Mouse (Mus musculus) layer of hippocampus, postnatal 10 days (tissue): Measurements from ENCODE around the gene Cuta. TPM values are rescaled to one million over a fixed set of nuclear protein-coding genes. Genes with fewer than 3 reads are reported as not detected.
"Not testable (repeated sequence)": the region's sequence is repeated elsewhere in the genome, so short reads cannot be mapped to it uniquely, and the experiment has no call there.

Experiments
- DNase-seq, 2 experiments: peaks; one replicate each; pipeline ENCODE4 v3.0.0; 2021; ENCODE audit warnings: low spot score in 2 of 2
- long read RNA-seq: library from polyadenylated mRNA; stranded (forward); transcript quantifications from one replicate; pipeline ENCODE4 v2.0.0, GENCODE M21; 2023
- total RNA-seq, 2 experiments: library from RNA; stranded (reverse); gene quantifications; 2 replicates each; pipeline ENCODE4 v1.2.3; 2021

Gene Cuta
- 100 to 1,000 TPM; 106 to 112 TPM for total RNA-seq
- long read RNA-seq, transcript Cuta-201 (7 exons, 741 nt), result major isoform, 22 of 104 reads
- long read RNA-seq, transcript Cuta-207 (6 exons, 937 nt), result minor isoform, 5 of 104 reads
- long read RNA-seq, transcript Cuta-202 (6 exons, 662 nt), result minor isoform, 20 of 104 reads
- long read RNA-seq, partial matches to known transcripts, result 39 of 104 reads
- long read RNA-seq, other reads (novel, unspliced or antisense), result 11 of 104 reads

GRCm38 (mm10) chr17:26939178-26939972, at the start of gene Cuta:
Gene Cuta, minus strand, starts transcription at chr17:26939569.
- DNase-seq, result peak; percentile 98 to 99

GRCm38 (mm10) chr17:26985503-26986179, 46.3 kb upstream of the Cuta start:
- no peak for DNase-seq

GRCm38 (mm10) chr17:26983382-26983781, 44.0 kb upstream of the Cuta start:
- no peak for DNase-seq

- DNase-seq, result no peak
Observed at GRCm38 (mm10) chr17:26981050-26981449, 41.7 kb upstream of the Cuta start.

GRCm38 (mm10) chr17:26979426-26979825, 40.1 kb upstream of the Cuta start:
- no peak for DNase-seq

GRCm38 (mm10) chr17:26977354-26977753, 38.0 kb upstream of the Cuta start:
- not testable (repeated sequence) for DNase-seq

- DNase-seq, result no peak
Observed at GRCm38 (mm10) chr17:26975415-26975814, 36.0 kb upstream of the Cuta start.

GRCm38 (mm10) chr17:26974547-26974946, 35.2 kb upstream of the Cuta start:
- no peak for DNase-seq

- DNase-seq, result peak; percentile 94 to 98
Observed at GRCm38 (mm10) chr17:26972703-26973574, 33.6 kb upstream of the Cuta start, which contains the start of gene Zbtb9. Gene Zbtb9, plus strand, starts transcription at chr17:26973167.

GRCm38 (mm10) chr17:26972107-26972506, 32.7 kb upstream of the Cuta start:
- DNase-seq, result no peak

- peak in 1 of 2 experiments; percentile 18 for DNase-seq
Observed at GRCm38 (mm10) chr17:26971247-26971905, 32.0 kb upstream of the Cuta start.

- DNase-seq, result peak in 1 of 2 experiments; percentile 15
Observed at GRCm38 (mm10) chr17:26970221-26970620, 30.9 kb upstream of the Cuta start.

GRCm38 (mm10) chr17:26969257-26969656, 29.9 kb upstream of the Cuta start:
- no peak for DNase-seq

GRCm38 (mm10) chr17:26968200-26968611, 28.8 kb upstream of the Cuta start:
- peak in 1 of 2 experiments; percentile 19 for DNase-seq

- DNase-seq, result no peak
Observed at GRCm38 (mm10) chr17:26967477-26967876, 28.1 kb upstream of the Cuta start.

- DNase-seq, result peak in 1 of 2 experiments; percentile 14
Observed at GRCm38 (mm10) chr17:26966993-26967392, 27.6 kb upstream of the Cuta start.

GRCm38 (mm10) chr17:26961572-26962240, 22.3 kb upstream of the Cuta start:
- DNase-seq, result no peak

GRCm38 (mm10) chr17:26959815-26960214, 20.4 kb upstream of the Cuta start:
- no peak for DNase-seq

GRCm38 (mm10) chr17:26958880-26959279, 19.5 kb upstream of the Cuta start:
- no peak for DNase-seq

- DNase-seq, result no peak
Observed at GRCm38 (mm10) chr17:26957872-26958271, 18.5 kb upstream of the Cuta start.
